Mouse (Mus musculus) hindbrain, embryonic 12.5 days (tissue): Measurements from ENCODE around the gene Smarca4. TPM values are rescaled to one million over a fixed set of nuclear protein-coding genes. Genes with fewer than 3 reads are reported as not detected.

ENCODE experiments used
- ATAC-seq: fragments of 200-750 bp; cut with Nextera tagmentation; 2 replicates; pipeline ENCODE4 v1.8.0; 2017; ENCODE audit warnings: moderate TSS enrichment; ENCODE audit not compliant: low FRiP score
- H3K27ac ChIP-seq: fragments of 300-500 bp; sonication (generic); 2 replicates; pipeline ENCODE4 v1.5.1; 2016; ENCODE audit warnings: mild to moderate bottlenecking
- H3K27me3 ChIP-seq: fragments of 300-500 bp; sonication (generic); 2 replicates; pipeline ENCODE4 v1.6.1; 2016; ENCODE audit warnings: mild to moderate bottlenecking
- H3K36me3 ChIP-seq: fragments of 300-500 bp; sonication (generic); 2 replicates; pipeline ENCODE4 v1.6.1; 2016; ENCODE audit warnings: mild to moderate bottlenecking
- H3K4me1 ChIP-seq: fragments of 300-500 bp; sonication (generic); 2 replicates; pipeline ENCODE4 v1.6.1; 2016
- H3K4me2 ChIP-seq: fragments of 300-500 bp; sonication (generic); replicated peaks from 2 replicates; pipeline ENCODE4 v1.6.1; 2016; ENCODE audit warnings: mild to moderate bottlenecking
- H3K4me3 ChIP-seq: fragments of 300-500 bp; sonication (generic); 2 replicates; pipeline ENCODE4 v1.5.1; 2016; ENCODE audit warnings: mild to moderate bottlenecking
- H3K9ac ChIP-seq: fragments of 300-500 bp; sonication (generic); 2 replicates; pipeline ENCODE4 v1.6.1; 2016; ENCODE audit warnings: mild to moderate bottlenecking, moderate library complexity
- H3K9me3 ChIP-seq: fragments of 300-500 bp; sonication (generic); replicated peaks from 2 replicates; pipeline ENCODE4 v1.6.1; 2016; ENCODE audit warnings: mild to moderate bottlenecking
- WGBS: fragments of 180-500 bp; shearing (Covaris S2); methylation state at CpG from one replicate; pipeline ENCODE4 v1.1.7; 2016; 5-methylcytosine and 5-hydroxymethylcytosine counted together
- polyA plus RNA-seq: library from polyadenylated mRNA; unstranded; fragments of >200 nt; fragmentation: Nextera tagmentation; extraction: Ambion mirVana; gene quantifications from 2 replicates; pipeline ENCODE4 v1.2.1, GENCODE M21; 2016

Smarca4 gene
- polyA plus RNA-seq, 1 experiment from 2014 or later: 173 TPM

GRCm38 (mm10) chr9:21605865-21606264, 10.1 kb upstream of the Smarca4 start:
- H3K27ac ChIP-seq: no peak overlapping the region
- no peaks in the 10 kb centered on the region for H3K36me3 ChIP-seq
- H3K4me3 ChIP-seq: no peak overlapping the region
- H3K27me3 ChIP-seq: no peaks in the 10 kb centered on the region
- H3K4me2 ChIP-seq: no peak overlapping the region
- no peak for ATAC-seq
- H3K9ac ChIP-seq: no peak overlapping the region
- H3K4me1 ChIP-seq: no peaks in the 10 kb centered on the region
- WGBS: 70% methylated on average over 5 of the region's 5 CpGs
- H3K9me3 ChIP-seq: no peaks in the 10 kb centered on the region

- Histone ChIP-seq H3K27ac (no peak overlapping the region), H3K27me3 (no peaks in the 10 kb centered on the region), H3K36me3 (no peaks in the 10 kb centered on the region), H3K4me2 (no peak overlapping the region), H3K9me3 (no peaks in the 10 kb centered on the region), H3K4me1 (no peaks in the 10 kb centered on the region), H3K9ac (no peak overlapping the region), H3K4me3 (no peak overlapping the region)
- no peak for ATAC-seq
- 82% methylated on average over 1 of the region's 1 CpGs for WGBS
Observed at GRCm38 (mm10) chr9:21606648-21607047, 9.3 kb upstream of the Smarca4 start.

- WGBS: 86% methylated on average over 1 of the region's 1 CpGs
- ATAC-seq: no peak
- H3K9me3 ChIP-seq: no peaks in the 10 kb centered on the region
Observed at GRCm38 (mm10) chr9:21609861-21610260, 6.1 kb upstream of the Smarca4 start.

GRCm38 (mm10) chr9:21614864-21615616, 929 bp upstream of the Smarca4 start:
- peak overlapping the region; percentile 70 for H3K4me2 ChIP-seq
- H3K27ac ChIP-seq: peak overlapping the region; percentile 95
- peak overlapping the region; percentile 63 for H3K4me3 ChIP-seq
- H3K27me3 ChIP-seq: no peaks in the 10 kb centered on the region
- no peaks in the 10 kb centered on the region for H3K9me3 ChIP-seq
- H3K36me3 ChIP-seq: peaks cover 3% of the 10 kb centered on the region; the same call in 1 of the 2 replicates
- WGBS: 81% methylated on average over 15 of the region's 15 CpGs
- peaks cover 25% of the 10 kb centered on the region for H3K4me1 ChIP-seq
- peak overlapping the region; percentile 70 for H3K9ac ChIP-seq
- no peak for ATAC-seq

More at GRCm38 (mm10) chr9:21609861-21610260, 6.1 kb upstream of the Smarca4 start:
- no peak overlapping the region for H3K4me3 ChIP-seq
- H3K27ac ChIP-seq: no peak overlapping the region
- H3K4me2 ChIP-seq: no peak overlapping the region
- H3K27me3 ChIP-seq: no peaks in the 10 kb centered on the region
- H3K36me3 ChIP-seq: no peaks in the 10 kb centered on the region
- peaks cover 3% of the 10 kb centered on the region for H3K4me1 ChIP-seq
- no peak overlapping the region for H3K9ac ChIP-seq

GRCm38 (mm10) chr9:21616232-21616781, 338 bp downstream of the Smarca4 start:
- H3K27me3 ChIP-seq: no peaks in the 10 kb centered on the region
- H3K4me2 ChIP-seq: peak overlapping the region; percentile 70
- peaks cover 3% of the 10 kb centered on the region; the same call in 1 of the 2 replicates for H3K36me3 ChIP-seq
- H3K9me3 ChIP-seq: no peaks in the 10 kb centered on the region
- peaks cover 25% of the 10 kb centered on the region for H3K4me1 ChIP-seq
- H3K4me3 ChIP-seq: peak overlapping the region; percentile 63
- peak; percentile 86 for ATAC-seq
- WGBS: under 1% methylated on average over 56 of the region's 57 CpGs
- peak overlapping the region; percentile 87 for H3K9ac ChIP-seq
- H3K27ac ChIP-seq: peak overlapping the region; percentile 97

GRCm38 (mm10) chr9:21617066-21617465, 1.1 kb downstream of the Smarca4 start:
- WGBS: 12% methylated on average over 10 of the region's 10 CpGs
- Histone ChIP-seq H3K27ac (peak overlapping the region; percentile 97), H3K4me2 (peak overlapping the region; percentile 70), H3K9me3 (no peaks in the 10 kb centered on the region), H3K9ac (peak overlapping the region; percentile 87), H3K4me1 (peaks cover 25% of the 10 kb centered on the region), H3K27me3 (no peaks in the 10 kb centered on the region), H3K4me3 (peak overlapping the region; percentile 63), H3K36me3 (peaks cover 3% of the 10 kb centered on the region; the same call in 1 of the 2 replicates)
- ATAC-seq: no peak

GRCm38 (mm10) chr9:21620229-21620628, 4.3 kb downstream of the Smarca4 start:
- Histone ChIP-seq H3K27ac (no peak overlapping the region), H3K4me2 (no peak overlapping the region), H3K4me1 (peaks cover 22% of the 10 kb centered on the region), H3K4me3 (no peak overlapping the region), H3K9ac (no peak overlapping the region), H3K36me3 (peaks cover 3% of the 10 kb centered on the region; the same call in 1 of the 2 replicates), H3K27me3 (no peaks in the 10 kb centered on the region), H3K9me3 (no peaks in the 10 kb centered on the region)
- 87% methylated on average over 4 of the region's 4 CpGs for WGBS
- ATAC-seq: no peak

- WGBS: 100% methylated on average over 1 of the region's 1 CpGs
- no peak overlapping the region for H3K27ac ChIP-seq
- no peak overlapping the region for H3K4me2 ChIP-seq
- H3K9me3 ChIP-seq: no peaks in the 10 kb centered on the region
- no peak for ATAC-seq
- H3K4me1 ChIP-seq: peaks cover 22% of the 10 kb centered on the region
- H3K27me3 ChIP-seq: no peaks in the 10 kb centered on the region
- H3K9ac ChIP-seq: no peak overlapping the region
- H3K36me3 ChIP-seq: peaks cover 3% of the 10 kb centered on the region; the same call in 1 of the 2 replicates
- H3K4me3 ChIP-seq: no peak overlapping the region
Observed at GRCm38 (mm10) chr9:21622676-21623075, 6.7 kb downstream of the Smarca4 start.

GRCm38 (mm10) chr9:21625342-21626339, 9.7 kb downstream of the Smarca4 start:
- 87% methylated on average over 10 of the region's 10 CpGs for WGBS
- no peak; the same call in 1 of the 2 replicates for ATAC-seq

GRCm38 (mm10) chr9:21626571-21626970, 10.6 kb downstream of the Smarca4 start:
- Histone ChIP-seq H3K36me3 (peaks cover 5% of the 10 kb centered on the region; the same call in 1 of the 2 replicates), H3K9me3 (no peaks in the 10 kb centered on the region), H3K4me2 (no peak overlapping the region), H3K27me3 (no peaks in the 10 kb centered on the region), H3K4me1 (peaks cover 9% of the 10 kb centered on the region; the same call in 1 of the 2 replicates), H3K4me3 (no peak overlapping the region), H3K9ac (no peak overlapping the region), H3K27ac (no peak overlapping the region)
- no peak for ATAC-seq

More at GRCm38 (mm10) chr9:21625342-21626339, 9.7 kb downstream of the Smarca4 start:
- no peak overlapping the region for H3K4me2 ChIP-seq
- peaks cover 9% of the 10 kb centered on the region for H3K4me1 ChIP-seq
- H3K36me3 ChIP-seq: no peaks in the 10 kb centered on the region
- H3K27me3 ChIP-seq: no peaks in the 10 kb centered on the region
- H3K4me3 ChIP-seq: no peak overlapping the region
- no peaks in the 10 kb centered on the region for H3K9me3 ChIP-seq
- H3K27ac ChIP-seq: no peak overlapping the region
- H3K9ac ChIP-seq: no peak overlapping the region

GRCm38 (mm10) chr9:21627145-21627795, 11.3 kb downstream of the Smarca4 start:
- no peak overlapping the region for H3K4me3 ChIP-seq
- no peak for ATAC-seq
- no peak overlapping the region for H3K9ac ChIP-seq
- no peak overlapping the region for H3K27ac ChIP-seq
- no peak overlapping the region for H3K4me2 ChIP-seq
- H3K4me1 ChIP-seq: peaks cover 9% of the 10 kb centered on the region; the same call in 1 of the 2 replicates
- H3K27me3 ChIP-seq: no peaks in the 10 kb centered on the region
- H3K9me3 ChIP-seq: no peaks in the 10 kb centered on the region
- peaks cover 5% of the 10 kb centered on the region; the same call in 1 of the 2 replicates for H3K36me3 ChIP-seq
- WGBS: 73% methylated on average over 5 of the region's 5 CpGs
